Mouse (Mus musculus) monocyte, adult 59 days (primary cell): ENCODE data around the gene Hnmt. TPM values are rescaled to one million over a fixed set of nuclear protein-coding genes. Genes with fewer than 3 reads are reported as not detected.

Source experiments
- total RNA-seq, 2 experiments: library from RNA; stranded (reverse); gene quantifications; one replicate each; pipeline ENCODE4 v1.2.4; 2023

Gene Hnmt
- 1 to 10 TPM; 4.2 TPM for total RNA-seq

DNA sequence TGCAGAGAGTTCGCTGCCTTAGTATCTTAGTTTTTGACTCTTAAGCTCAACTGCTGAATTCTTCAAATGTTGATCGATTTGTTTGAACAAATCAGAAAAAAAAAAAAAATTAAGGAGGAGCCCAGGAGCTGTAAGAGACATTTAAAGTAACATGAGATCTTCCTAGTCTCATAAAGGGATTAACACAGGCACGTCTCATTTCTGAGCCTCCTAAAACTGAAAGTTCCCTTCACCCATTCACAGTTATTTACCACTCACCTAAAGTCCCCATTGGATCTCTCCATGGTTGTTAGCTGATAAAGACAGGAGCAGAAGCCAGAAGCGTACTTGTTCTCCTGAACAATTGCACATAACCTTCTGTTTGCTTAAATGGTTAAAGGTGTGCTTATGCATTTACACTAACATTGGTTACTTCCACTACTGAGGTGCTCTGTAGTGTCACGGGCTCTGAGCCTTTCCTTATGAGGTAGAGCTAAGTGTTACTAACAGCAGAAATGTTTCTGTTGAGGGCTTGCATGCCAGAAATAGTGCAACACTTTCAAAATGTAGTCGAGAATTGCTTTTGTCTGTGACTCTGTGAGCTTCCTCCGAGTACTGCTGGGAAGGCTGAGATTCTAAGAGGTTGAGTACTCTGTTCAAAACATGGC is at the start of gene Hnmt:
Gene Hnmt, minus strand, starts transcription at position 51 of the 647 bp plus-strand sequence.

DNA sequence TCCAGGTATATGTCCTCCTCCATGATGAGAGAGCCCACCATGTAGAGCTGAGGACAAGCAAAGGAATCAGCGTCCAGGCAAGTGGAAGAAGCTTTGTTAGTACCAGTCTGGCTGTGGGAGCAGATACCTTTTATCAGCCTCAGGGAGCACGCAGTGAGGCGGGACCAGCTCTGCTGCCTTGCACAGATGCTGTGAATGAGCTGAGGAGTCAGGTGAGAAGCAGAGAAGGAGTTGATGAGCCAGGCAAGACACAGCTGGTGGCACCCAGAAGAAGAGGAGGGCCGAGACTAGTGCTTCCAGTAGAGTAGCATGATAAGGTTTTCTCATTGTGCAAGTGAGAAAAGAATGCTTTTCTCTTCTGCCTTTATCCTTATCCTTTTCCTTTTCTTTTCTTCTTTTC is 47.3 kb upstream of the Hnmt start, which contains the start of gene Tbpl2:
Gene Tbpl2, minus strand, starts transcription at position 101 of the 400 bp plus-strand sequence.

Other genes with a start within 250 kb of the Hnmt start
- gene Tbpl2, start 47.2 kb upstream of the Hnmt start, total RNA-seq, result not detected
- not detected for gene Il1f8, start 103.8 kb upstream of the Hnmt start, total RNA-seq
- gene Il1f9, start 137.1 kb upstream of the Hnmt start, total RNA-seq, result not detected
- not detected for gene Il1f6, start 166.0 kb upstream of the Hnmt start, total RNA-seq
- not detected for gene Il1f5, start 227.6 kb upstream of the Hnmt start, total RNA-seq
- not detected for gene Il1f10, start 241.8 kb upstream of the Hnmt start, total RNA-seq